Mouse (Mus musculus) adrenal gland, postnatal 4 days (tissue): ENCODE measurements around the gene Upf3b. TPM values are rescaled to one million over a fixed set of nuclear protein-coding genes. Genes with fewer than 3 reads are reported as not detected.
A peak's percentile ranks its signal among the peaks of the same experiment; 100 is the strongest.
"Not testable (repeated sequence)": the region's sequence is repeated elsewhere in the genome, so short reads cannot be mapped to it uniquely, and the experiment has no call there.

Source experiments
- DNase-seq, 2 experiments: peaks; one replicate each; pipeline ENCODE4 v3.0.0; 2021 to 2022; ENCODE audit warnings: low spot score in 2 of 2, mixed read lengths in 2 of 2
- long read RNA-seq, 2 experiments: library from polyadenylated mRNA; stranded (forward); transcript quantifications; one replicate each; pipeline ENCODE4 v2.0.0; 2021
- total RNA-seq, 2 experiments: library from RNA; stranded (reverse); gene quantifications; 2 replicates each; pipeline ENCODE4 v1.2.3; 2021

Gene Upf3b
- 10 to 100 TPM; 26.9 to 27.7 TPM for total RNA-seq
- long read RNA-seq, experiment 1, transcript Upf3b-201 (10 exons, 2,344 nt): major isoform, 7 of 12 reads
- long read RNA-seq, experiment 1, partial matches to known transcripts: 2 of 12 reads
- long read RNA-seq, experiment 1, other reads (novel, unspliced or antisense): 2 of 12 reads
- long read RNA-seq, experiment 2, partial matches to known transcripts: 7 of 23 reads
- long read RNA-seq, experiment 2, other reads (novel, unspliced or antisense): 9 of 23 reads

- peak; percentile 42 to 78 for DNase-seq
Observed at GRCm38 (mm10) chrX:37110193-37110880, at the start of gene Upf3b. Gene Upf3b, minus strand, starts transcription at chrX:37110322.

GRCm38 (mm10) chrX:37157839-37158238 is 47.7 kb upstream of the Upf3b start:
- no peak for DNase-seq

- DNase-seq: peak in 1 of 2 experiments; percentile 2
Observed at GRCm38 (mm10) chrX:37144954-37145353, 34.8 kb upstream of the Upf3b start.

GRCm38 (mm10) chrX:37144498-37144897 is 34.4 kb upstream of the Upf3b start:
- not testable (repeated sequence) for DNase-seq

- DNase-seq: no peak
Observed at GRCm38 (mm10) chrX:37141732-37142131, 31.6 kb upstream of the Upf3b start.

- DNase-seq: peak; percentile 5 to 22
Observed at GRCm38 (mm10) chrX:37126671-37127358, 16.7 kb upstream of the Upf3b start, which contains the start of gene Nkap. Gene Nkap, plus strand, starts transcription at chrX:37126795.

GRCm38 (mm10) chrX:37125511-37125910 is 15.4 kb upstream of the Upf3b start:
- DNase-seq: no peak

GRCm38 (mm10) chrX:37120212-37120611 is 10.1 kb upstream of the Upf3b start:
- no peak for DNase-seq

- DNase-seq: no peak
Observed at GRCm38 (mm10) chrX:37119585-37119984, 9.5 kb upstream of the Upf3b start.

GRCm38 (mm10) chrX:37117085-37117484 is 7.0 kb upstream of the Upf3b start:
- no peak for DNase-seq

- no peak for DNase-seq
Observed at GRCm38 (mm10) chrX:37110881-37111193, 715 bp upstream of the Upf3b start.

GRCm38 (mm10) chrX:37109526-37110192 is 463 bp downstream of the Upf3b start:
- DNase-seq: no peak

GRCm38 (mm10) chrX:37103826-37104225 is 6.3 kb downstream of the Upf3b start:
- DNase-seq: no peak

GRCm38 (mm10) chrX:37098681-37099080 is 11.4 kb downstream of the Upf3b start:
- DNase-seq: no peak

- no peak for DNase-seq
Observed at GRCm38 (mm10) chrX:37095106-37095768, 14.9 kb downstream of the Upf3b start.

- DNase-seq: no peak
Observed at GRCm38 (mm10) chrX:37091457-37091856, 18.7 kb downstream of the Upf3b start.

GRCm38 (mm10) chrX:37088778-37089177 is 21.3 kb downstream of the Upf3b start:
- DNase-seq: no peak

GRCm38 (mm10) chrX:37085665-37086064 is 24.5 kb downstream of the Upf3b start:
- no peak for DNase-seq

GRCm38 (mm10) chrX:37084927-37085660 is 25.0 kb downstream of the Upf3b start, which contains the start of gene Rpl39:
Gene Rpl39, minus strand, starts transcription at chrX:37085402.
- peak; percentile 27 to 71 for DNase-seq

GRCm38 (mm10) chrX:37084318-37084926 is 25.7 kb downstream of the Upf3b start:
- DNase-seq: no peak
